Mouse (Mus musculus) heart, adult 10 weeks (tissue): ENCODE measurements around the gene Bnc1. TPM values are rescaled to one million over a fixed set of nuclear protein-coding genes. Genes with fewer than 3 reads are reported as not detected.

ENCODE experiments used
- polyA plus RNA-seq: library from polyadenylated mRNA; stranded (reverse); fragments of 350-450 nt; fragmentation: Illumina TruSeq; extraction: RNeasy Lipid Tissue Mini Kit (QIAGEN cat#74804); gene quantifications from one replicate; pipeline ENCODE4 v1.2.3, GENCODE M21; 2014; ENCODE audit warnings: low read depth, low replicate concordance

Bnc1 gene
- polyA plus RNA-seq: 1.4 TPM

DNA sequence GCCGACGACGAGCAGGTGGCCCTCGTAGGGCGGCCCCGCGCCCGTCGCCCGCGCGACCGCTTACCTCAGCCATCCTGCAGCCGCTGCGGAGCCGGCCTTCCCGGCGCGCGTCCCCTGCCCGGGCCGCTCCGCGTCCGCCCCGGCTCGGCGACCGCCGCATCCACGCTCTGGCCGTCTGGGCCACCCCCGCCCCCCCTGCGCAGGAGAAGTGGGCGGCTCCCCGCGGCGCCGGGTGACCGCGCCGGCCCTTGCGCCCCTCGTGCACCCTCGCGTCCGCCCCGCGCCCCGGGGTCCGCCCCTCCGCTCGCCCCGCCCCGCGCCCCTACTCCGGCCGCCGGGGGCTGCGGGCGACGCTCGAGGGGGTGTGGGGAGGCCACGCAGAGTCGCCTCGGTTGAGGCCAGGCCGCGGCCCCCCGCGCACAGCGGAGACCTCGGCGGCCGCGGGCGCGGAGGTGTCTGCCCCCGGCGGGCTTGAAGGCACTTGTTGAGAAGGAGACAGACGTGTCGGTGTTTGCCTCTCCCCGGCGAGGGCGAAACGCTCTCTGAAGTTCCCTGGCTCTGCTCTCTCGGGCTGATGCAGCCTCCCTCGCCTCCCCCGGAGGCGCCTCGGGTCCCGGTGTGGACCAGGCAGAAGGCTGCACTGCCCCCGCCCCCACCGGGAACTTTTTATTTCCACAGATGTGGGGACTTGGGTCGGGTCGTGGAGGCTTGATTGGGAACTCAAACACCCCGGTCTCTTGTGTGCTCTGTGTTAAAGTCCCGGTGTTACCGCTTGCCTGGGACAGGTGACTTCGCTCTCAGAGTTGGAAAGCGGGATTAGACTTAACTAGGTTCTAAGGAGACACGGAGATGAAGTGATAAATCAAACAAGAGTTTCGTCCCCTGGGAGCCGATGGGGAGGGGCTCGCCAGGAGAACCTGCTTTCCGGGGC is at the start of gene Bnc1:
Bnc1 (minus strand) TSS at position 162 of the 931 bp plus-strand sequence.

GRCm38 (mm10) chr7:81934267-81934745 is 57.8 kb downstream of the Bnc1 start, which contains the start of gene Hdgfl3:
Hdgfl3 (minus strand) TSS chr7:81934473.

Other genes with a start within 250 kb of the Bnc1 start
- 47.9 TPM for gene Ramac, start 229.4 kb downstream of the Bnc1 start, polyA plus RNA-seq
- gene 3110040N11Rik, start 202.8 kb downstream of the Bnc1 start, polyA plus RNA-seq: 34.3 TPM
- 136 TPM for gene Btbd1, start 162.9 kb downstream of the Bnc1 start, polyA plus RNA-seq
- not detected for gene Gm10160, start 136.5 kb downstream of the Bnc1 start, polyA plus RNA-seq
- gene Tm6sf1, start 133.3 kb downstream of the Bnc1 start, polyA plus RNA-seq: 12.3 TPM
- gene Hdgfl3, start 57.8 kb downstream of the Bnc1 start, polyA plus RNA-seq: 7.1 TPM
- 1.1 TPM for gene Sh3gl3, start 181.5 kb upstream of the Bnc1 start, polyA plus RNA-seq